Mouse (Mus musculus): Measurements from ENCODE around the gene Vmn1r66.
"Not testable (repeated sequence)": the region's sequence is repeated elsewhere in the genome, so short reads cannot be mapped to it uniquely, and the experiment has no call there.

Vmn1r66 gene

GRCm38 (mm10) chr7:10277906-10278305 is at the start of gene Vmn1r66:
Vmn1r66 (minus strand) TSS chr7:10278006.
- DNase-seq: no peak

DNA sequence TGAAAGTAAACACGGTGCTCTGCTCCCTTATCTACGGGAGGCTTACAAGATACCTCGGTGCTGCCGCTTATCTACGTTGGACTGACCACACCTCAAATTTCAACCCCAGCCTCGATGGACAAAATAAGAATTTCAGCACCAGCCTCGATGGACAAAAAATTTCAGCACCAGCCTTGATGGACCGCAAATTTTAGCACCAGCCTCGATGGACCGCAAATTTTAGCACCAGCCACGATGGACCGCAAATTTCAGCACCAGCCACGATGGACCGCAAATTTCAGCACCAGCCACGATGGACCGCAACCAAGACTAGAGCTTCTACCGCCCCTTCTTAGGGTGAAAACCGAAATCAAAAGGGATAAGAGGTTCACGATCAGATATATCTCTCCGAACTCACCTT is 47.7 kb upstream of the Vmn1r66 start:
- not testable (repeated sequence) for DNase-seq

DNA sequence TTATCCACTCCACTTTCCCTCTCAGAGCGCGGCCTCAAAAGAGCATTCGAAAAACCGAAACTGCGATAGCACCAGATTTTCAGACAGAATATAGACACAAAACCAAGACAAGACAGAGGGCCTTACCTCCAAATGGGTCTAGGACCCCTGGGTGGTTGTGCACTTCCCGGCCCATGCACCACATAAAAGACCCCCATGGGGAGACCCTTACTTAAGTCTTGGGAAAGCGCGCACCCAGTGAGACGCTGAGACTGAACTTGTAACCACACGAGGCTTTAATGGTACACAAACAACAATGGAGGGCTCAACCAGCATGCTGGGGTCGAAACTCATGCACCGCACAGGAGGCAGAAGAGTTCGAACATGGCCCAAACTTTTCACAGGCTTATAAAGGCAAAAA is 25.7 kb downstream of the Vmn1r66 start:
- no peak for DNase-seq

DNA sequence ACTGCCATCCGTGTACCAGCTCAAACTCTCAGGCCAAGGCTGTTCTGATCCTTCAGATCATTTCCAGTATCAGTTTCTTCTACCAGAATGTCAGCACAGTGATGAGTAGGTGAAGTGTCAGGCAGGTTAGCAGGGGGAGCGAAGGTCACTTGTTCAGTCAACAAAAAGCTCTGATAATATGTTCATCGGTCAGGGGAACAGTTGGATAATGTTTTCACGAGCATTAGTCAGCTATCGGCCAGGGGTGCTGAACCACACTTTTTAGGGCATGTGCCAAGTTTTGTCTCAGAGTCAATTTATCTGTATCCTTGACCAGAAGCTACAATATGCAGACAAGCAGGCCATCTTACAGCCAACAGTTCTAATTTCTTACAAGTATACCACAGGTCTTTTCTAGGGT is 28.7 kb downstream of the Vmn1r66 start:
- DNase-seq: no peak
